Mouse (Mus musculus): ENCODE measurements around the gene Fam193b.

The Fam193b gene

GRCm38 (mm10) chr13:55494883-55495621, 75.9 kb downstream of the Fam193b start:
- no peak for DNase-seq

- DNase-seq: no peak
Measured at GRCm38 (mm10) chr13:55494257-55494656, 76.7 kb downstream of the Fam193b start.

All from kidney, adult 8-10 months (tissue).